Mouse (Mus musculus): ENCODE data around the gene Sept9.

Sept9 gene

DNA sequence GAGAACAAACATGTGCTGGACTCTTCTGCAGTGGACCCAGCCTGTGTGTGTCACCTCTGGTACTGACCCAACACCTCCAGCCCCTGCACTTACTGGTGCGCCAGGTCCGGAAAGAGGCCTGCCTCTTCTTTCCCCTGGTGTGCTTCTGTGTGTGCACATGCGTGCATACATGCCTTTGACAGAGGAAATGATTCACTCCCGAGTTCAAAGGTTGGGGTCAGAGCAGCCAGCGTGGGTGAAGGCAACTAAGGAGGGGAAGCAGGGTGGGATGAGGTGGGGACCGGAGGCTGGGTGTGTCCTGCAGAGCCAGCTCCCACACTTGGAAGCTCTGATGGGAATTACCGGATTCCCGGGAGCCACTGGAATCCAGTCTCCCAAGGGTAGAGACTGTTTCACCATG, 46.8 kb downstream of the Sept9 start:
- no peak for DNase-seq (ENCODE audit: low spot score in 2 of 2)

DNA sequence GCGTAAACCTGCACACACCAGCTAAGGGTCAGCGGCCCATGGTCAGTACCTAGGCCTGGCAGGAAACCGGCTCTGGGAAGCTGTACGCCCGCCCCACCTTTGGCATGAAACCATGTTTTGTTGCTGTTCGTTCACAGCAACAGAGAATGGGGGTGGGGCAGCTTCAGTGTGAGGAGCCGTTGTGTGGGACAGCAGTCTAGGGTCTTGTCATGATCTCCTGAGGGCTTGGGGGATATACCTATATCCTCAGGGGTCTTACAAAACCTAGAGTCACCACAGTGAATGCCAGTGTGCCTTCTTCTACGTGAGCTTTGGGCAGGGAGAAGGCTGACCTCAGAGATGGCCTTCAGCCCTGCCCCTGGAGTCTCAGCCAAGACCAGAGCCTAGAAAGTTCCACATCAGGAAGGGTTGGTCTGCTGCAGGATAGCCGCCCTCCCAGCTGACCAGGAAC, 47.5 kb downstream of the Sept9 start:
- no peak for DNase-seq (ENCODE audit: low spot score in 2 of 2)

DNA sequence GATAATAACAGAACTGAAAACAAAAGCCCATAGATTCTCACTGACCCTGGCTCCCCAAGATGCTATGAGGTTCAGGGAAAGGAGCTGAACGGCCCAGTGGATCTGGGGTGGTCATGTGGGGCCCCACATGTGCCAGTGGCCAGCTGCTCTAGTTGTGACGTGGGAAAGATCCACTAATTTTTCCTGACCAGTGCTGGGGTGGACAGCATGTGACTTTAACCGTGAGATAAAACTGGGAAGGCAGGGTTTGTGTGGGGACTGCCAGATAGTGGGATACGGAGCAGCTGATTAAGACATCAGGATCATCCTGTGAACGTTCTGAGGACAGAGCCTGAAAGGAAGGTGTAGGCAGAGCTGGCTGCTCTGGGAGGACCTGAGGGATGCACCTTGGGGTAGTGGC, 48.1 kb downstream of the Sept9 start:
- DNase-seq (ENCODE audit: low spot score in 2 of 2) = no peak

DNA sequence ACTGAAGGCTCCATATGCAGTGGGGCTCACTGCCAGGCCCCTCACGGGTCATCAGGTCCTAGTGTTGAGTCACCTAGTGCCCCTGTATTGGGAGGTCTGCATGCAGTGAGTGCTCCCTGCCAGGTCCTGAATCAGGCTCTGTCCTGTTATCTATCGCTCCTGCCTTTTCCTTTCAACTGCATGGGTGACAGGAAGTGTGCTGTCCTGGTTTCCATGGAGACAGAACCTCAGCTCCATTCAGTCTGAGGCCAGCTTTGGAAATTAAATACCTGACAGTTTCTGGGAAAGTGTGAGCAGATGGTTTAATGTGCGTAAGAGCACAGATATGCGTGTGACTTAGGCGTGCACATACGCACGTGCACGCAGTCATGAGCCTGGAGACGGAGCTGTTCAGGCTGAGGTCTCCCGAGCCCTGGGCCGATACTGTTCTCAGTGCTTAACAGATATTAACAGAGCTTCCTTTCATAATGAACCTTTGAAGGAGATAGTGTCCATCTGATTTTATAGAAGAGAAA, 49.3 kb downstream of the Sept9 start:
- no peak for DNase-seq (ENCODE audit: low spot score in 2 of 2)

DNA sequence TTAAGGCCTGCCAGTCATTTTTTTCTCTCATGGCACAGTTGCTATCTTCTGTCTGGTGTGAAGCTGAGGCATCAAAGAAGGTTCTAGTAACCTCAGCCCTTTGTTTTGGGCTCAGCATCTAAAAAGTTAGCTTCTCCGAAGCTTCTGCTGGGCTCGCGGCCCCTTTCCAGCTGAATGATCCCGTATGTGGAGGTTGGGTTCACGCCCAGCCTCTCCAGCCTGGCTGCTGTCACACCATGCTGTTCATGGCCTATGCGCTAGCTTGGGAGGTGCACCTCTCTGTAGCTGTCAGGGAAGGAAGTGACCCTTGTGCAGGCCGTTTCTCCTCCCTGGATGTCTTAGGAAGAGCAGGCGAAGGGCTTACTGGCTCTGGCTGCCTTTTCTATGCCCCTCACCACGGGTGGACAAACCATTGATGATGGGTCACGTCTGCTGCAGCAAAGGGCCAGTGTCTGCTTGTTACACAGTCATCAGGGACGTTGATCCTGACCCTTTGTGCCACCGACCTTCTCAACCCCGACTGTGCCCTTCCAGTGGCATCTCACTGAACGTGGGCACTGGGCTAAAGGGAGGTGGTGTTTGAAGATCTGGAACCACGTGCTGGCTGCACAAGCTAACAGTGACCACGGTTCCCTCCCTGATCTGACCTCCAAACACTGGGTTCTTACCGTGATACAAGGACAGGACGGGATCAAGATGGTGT, 50.0 kb downstream of the Sept9 start:
- DNase-seq (ENCODE audit: low spot score in 2 of 2) = no peak

DNA sequence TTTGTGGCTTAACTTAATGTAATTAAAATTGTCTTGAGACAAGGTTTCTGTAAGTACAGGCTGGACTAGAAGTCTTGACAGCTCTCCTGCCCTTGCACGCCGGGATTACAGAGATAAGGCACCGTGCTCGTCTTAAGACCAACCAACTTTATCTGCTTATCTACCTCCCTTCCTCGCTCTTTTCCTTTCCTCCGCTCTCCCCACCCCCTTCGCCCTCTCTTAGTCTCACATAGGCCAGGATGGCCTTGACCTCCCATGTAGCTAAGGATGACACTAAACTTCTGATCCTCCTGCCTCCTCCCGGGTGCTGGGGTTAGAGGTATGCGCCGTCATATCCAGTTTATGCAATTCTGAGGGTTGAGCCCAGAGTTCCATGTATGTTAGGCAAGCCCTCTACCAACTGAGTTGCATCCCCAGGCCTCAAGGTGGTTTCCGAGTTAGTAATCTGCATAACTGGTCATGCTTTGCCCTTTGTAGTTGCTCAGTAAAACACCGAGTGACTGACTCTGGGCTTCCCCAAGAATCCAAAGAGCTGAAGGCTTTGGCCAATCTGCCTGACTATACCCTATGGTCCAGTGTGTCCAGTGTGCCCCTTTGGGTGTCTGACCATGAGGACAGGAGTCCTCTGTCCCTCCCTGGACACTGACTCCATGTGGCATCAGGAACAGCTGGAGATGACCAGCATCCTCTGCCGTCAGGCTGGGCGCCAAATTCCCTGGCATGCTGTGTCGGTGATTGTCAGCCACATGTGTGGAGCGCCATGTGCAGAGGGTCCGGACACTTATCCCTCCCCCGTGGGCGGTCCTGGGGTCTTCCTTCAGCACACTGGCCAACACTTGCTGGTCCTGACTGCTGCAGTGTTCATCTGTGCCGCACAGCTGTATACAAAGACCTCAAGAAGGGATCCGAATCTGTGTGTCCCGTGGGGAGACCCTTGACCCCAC, 50.8 kb downstream of the Sept9 start:
- no peak for DNase-seq (ENCODE audit: low spot score in 2 of 2)

DNA sequence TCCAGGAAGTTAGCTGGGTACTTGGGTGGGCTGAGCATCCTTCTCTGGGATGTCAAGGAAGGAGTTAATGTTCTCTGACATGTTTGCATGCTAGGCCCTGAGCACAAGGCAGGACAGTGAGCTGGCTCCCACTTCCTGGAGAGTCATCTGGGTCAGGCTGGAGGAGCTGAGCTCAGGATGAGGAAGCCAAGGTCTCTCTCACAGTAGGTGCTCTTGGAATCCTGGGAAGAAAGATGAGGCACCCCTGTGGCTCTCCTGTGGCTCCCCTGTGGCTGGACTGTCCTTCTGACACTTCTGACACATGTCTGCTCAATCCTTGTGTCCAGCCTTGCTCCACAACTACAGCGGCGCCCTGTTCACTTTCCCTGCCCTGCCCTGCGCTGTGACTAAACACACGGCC, 52.3 kb downstream of the Sept9 start:
- DNase-seq (ENCODE audit: low spot score in 2 of 2) = no peak

DNA sequence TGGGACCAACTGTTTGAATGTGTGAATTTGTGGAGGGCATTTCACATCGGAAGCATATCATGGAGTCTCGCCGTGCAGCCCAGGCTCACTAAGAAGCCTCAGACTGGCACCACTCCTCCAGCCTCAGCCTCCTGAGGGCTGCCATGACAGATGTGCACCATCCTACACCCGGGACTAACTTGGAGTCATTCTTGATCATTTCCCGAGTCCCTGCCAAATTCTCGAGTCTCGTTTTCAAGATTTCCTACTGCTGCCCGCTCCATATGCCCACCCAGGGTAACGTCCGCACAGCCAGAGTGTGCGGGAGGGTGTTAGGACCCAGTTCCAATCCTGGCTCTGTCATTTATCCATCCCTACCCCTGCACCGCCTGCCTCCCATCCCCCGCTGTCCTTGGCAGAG, 53.4 kb downstream of the Sept9 start:
- no peak for DNase-seq (ENCODE audit: low spot score in 2 of 2)

DNA sequence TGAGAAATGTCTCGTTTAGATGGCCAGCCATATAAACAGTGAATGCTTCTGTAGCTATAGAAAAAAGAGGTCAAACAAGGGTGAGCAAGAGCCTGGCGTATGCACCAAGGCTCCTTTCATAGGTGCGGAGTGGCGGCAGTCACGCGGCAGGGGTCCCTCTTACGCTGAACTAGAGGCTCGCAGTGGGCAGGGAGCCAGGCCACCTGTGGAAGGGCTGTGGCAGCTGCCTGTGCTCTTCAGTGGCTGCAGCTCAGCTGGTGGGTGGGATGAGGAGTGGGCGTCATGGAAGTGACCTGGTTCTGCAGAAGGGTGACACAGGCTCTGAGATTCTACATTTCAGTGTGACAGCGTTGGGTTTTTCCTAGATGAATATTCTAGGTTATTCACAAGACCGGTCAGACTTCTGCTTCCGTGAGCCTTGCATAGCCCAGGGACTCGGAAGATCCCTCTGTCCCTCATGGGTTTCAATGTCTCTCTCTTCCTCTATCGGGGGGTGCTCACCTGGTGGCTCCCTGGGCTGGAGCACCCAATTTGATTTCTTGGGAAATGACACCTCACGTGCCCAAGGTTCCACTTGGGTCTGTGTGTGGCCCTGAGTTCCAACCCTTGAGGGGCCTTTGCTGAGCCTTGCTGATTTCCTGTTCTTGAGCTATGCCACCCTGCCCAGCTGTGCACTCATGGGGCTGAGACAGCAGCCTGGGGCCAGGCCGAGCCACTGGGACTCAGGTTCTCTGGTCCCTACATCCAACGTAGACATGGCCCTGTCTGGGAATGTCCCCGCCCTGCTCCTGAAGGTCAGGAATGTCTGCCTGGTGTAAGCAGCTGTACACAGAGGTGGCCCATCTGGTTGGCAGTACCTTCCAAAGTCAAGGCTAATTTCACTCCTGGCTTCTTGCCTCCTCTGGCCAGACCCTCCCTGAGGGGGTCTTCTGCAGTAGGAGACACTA, 55.0 kb downstream of the Sept9 start:
- DNase-seq (ENCODE audit: low spot score in 2 of 2) = no peak

DNA sequence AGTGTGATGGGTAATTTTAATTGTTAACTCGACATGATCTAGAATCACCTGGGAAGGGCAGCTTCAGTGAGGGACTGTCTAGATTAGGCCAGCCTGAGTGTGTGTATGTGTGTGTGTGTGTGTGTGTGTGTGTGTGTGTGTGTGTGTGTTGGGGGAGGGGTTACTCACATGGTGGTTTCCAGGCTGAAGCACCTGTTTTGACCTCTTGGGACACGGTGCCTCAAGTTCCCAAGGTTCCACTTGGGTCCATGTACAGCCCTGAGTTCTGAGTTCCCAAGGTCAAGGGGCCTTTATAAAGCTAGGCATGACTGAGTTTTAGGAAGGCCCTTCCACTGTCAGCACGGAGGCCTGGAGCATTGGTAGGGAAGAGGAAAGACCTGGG, 55.6 kb downstream of the Sept9 start:
- DNase-seq (ENCODE audit: low spot score in 2 of 2) = no peak

DNA sequence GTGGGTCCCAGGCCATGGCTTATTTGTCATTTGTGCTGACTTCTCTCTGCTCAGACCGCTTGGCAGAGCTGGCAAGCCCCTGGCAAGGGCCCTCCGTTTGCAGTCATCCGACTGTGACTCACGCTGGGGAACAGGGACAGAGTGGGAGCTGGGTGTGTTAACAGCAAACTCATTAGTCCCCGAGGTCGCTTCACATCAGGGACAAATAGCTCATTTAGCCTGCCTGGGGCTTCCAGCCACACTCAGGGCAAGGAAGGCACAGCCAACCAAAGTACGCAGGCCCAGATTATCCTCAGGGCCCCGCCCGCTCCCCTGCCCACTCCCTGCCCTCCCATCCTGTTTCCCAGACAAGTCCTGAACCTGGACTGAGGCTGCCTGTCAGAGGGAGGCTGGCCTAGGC, 56.6 kb downstream of the Sept9 start:
- no peak for DNase-seq (ENCODE audit: low spot score in 2 of 2)

DNA sequence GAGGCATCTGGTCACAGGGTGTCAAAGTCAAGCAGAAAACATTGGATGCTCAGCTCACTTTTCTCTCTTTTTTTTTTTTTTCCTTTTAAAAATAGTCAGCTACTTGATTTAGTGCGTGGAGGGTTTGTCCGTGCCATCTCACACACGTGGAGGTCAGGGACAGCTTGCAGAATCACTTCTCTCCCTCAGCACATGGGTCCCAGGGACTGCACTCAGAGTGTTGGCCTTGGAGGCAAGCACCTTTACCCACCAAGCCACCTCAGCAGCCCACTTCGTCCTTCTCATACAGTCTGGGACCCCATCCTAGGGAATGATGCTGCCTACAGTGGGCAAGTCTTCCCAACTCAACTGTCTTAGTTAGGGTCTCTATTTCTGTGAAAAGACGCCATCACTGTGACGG, 57.4 kb downstream of the Sept9 start:
- DNase-seq (ENCODE audit: low spot score in 2 of 2) = no peak

DNA sequence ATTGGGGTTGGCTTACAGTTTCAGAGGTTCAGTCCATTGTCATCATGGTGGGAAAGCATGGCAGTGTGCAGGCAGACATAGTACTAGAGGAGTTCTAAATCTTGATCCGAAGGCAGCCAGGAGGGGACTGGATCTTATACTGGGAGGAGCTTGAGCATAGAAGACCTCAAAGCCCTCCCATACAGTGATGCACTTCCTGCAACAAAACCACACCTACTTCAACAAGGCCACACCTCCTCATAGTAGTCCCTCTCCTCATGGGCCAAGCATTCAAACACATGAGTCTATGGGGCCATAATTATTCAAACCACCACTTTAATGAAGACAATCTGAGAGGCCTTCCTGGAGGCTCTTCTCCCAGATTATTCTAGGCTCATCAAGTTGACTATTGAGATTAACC, 57.8 kb downstream of the Sept9 start:
- DNase-seq (ENCODE audit: low spot score in 2 of 2) = no peak

DNA sequence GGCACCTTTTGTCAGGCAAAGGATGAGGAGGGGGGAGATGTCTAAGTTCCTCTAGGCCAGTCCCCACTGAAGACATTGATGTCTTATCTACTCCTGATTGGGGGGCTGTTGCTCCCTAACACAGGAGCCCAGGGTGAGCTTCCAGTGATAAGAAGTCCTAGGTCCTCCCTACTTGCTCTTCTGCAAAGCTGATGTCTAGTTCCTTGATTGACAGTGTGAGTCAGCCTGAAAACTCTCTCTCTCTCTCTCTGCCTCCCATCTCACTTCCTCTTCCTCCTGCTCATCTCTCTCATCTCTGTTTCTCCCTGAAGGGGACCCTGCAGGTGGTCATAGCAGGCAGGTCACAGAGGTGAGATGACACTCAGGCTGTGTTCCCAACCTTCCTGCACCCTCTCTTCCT, 58.4 kb downstream of the Sept9 start:
- DNase-seq (ENCODE audit: low spot score in 2 of 2) = no peak

DNA sequence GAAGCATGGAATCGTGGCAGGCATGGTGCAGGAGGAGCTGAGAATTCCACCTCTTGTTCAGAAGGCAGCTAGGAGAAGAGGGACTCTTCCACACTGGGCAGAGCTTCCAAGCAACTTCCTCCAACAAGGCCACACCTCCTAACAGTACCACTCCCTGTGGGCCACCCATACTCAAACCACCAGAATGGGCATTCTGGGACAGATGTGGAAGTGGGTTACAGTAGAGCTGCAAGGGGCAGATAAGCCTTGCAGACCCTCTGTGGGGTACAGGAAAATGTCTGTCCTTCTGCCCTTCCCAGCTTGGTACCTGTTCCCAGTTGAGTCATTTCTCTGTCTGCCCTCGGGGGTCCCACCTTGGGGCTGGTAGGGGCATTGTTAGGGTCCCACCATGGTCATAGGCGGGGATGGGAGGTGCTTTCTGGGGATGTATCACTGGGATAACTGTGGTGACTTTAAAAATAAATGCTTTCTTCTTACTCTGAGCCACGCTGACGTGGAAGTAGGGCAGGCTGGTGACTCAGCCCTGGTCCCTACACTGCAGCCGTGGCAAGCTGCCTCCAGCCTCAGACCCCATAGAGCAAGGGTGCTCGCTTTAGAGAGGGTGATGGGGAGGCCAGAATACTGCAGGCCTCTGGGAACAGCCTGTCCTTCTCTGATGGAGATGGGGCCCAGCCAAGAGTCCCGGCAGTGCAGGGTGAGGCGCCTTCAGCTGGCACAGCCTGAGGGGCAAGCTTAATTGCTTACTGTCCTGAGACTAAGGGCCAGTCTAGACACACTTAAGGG, 59.9 kb downstream of the Sept9 start:
- DNase-seq (ENCODE audit: low spot score in 2 of 2) = no peak

DNA sequence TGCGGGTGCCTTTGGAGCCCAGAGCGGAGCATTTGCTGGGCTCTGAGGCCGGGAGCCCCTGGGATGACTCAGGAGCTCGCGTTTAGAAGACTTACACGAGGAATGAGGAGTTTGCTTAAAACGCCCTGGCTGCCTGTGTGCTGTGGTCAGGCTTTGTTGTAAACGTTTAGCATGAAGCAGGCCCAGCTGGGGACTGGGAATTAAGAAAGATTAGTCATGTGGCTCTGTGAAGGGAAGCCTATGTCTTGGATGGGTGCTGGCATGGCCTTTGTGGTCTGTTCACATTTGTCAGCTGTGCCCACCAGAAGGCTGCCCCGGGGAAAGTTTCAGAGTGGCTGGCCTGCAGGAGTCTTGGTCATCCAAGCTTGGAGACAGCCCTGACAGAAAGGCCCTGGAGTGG, 61.2 kb downstream of the Sept9 start:
- no peak for DNase-seq (ENCODE audit: low spot score in 2 of 2)

DNA sequence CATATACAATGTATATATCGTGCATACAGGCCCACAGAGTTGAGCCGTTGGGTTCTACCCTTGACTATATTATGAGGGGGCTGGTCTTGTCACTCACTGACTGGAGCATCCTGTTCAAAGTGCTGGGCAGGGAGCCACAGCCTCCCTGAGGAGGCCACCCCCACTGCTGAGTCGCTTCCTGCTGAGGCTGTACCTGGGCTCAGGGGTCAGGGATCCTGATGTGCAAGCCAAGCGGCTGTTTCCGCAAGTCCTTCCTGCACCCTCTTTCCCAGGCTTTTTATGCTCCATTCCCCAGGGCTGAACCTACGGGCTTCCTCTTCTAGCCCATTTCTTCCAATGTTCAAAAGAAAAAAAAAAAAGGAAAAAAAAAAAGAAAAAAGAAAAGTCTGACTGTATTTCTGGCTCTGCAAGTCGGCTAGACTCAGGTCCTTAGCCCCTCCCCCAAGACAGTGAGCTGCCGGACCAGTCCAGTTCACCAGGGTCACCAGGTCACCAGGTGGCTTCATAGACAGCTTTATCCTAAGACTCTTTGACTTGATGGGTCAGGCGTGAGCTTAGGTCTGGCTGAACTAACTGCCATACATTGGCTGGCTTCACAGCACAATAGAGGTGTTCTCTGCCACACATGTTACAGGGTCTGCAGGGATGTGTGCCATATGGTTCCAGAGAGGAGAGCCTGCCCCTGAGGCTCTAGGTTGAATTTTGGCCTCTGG, 63.8 kb downstream of the Sept9 start:
- no peak for DNase-seq (ENCODE audit: low spot score in 2 of 2)

DNA sequence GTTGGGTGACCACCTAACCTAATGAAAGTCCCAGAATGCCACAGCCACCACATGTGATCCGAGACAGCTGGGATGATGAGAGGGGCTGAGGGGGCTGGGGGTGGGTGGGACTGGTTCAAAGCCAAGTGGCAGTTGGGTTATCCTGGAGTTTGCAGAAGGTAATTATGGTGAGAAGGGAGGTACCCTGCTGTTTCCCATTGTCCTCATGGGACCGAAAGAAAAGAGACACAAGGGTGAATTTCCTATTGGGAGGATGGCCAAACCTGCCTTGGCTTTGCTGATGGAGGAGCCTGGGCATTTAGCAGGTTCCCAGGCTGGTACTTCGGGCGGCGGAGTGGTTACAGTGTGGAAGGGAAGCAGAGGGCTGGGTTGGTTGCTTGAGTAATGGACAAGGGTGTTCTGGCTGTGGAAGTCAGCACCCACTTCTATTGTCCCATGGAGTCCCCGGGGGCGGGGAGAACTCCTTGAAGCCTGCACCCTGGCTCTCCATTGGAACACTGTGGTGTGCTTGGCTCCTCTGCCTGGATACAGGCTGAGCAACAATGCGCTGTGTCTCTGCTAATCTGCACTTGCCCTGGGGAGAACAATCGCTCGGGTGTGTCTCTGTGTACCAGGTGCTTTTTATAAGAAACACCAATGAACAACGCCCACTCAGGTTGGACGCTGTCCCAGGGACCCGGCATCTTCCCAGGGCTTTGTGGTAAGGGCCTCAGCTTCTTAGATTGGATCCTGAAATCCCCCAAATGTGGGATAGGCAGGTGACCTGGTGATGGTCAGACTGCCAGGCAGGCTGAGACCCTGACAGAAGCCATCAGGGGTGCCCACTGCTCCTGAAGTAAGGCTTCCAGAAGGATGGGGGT, 64.9 kb downstream of the Sept9 start:
- DNase-seq (ENCODE audit: low spot score in 2 of 2) = no peak

DNA sequence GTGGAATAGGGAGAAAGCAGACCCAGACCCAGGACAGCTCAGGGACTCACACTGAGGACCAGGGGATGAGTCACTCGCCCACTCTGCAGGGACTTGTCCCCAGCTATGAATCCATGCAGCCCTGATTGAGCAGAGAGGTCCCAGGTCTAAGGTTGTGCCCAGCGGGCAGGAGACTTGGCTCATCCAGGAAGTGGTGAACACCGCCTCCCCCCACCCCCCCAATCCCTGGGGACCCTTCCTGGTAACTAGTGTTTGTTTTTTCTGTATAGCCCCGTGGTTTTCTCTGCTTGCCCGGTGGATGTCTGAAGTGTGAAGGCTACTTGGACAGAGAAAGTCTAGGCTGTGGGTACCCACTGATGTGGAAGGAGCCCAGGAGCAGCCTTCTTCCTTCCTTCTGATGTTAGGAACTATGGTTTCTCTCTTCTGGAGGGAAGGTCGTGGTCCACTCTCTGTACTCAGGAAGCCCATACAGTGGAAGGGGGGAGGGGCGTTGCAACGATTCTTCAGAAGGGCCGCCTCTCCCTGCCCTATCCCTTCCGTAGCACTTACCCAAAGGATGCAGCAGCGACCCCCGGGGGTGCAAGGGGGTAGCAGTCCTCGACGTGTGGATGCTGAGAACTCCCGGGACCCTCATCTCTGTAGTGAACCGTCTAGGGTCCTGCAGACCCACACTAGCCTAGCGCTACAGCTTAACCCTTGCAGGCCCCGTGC, 66.0 kb downstream of the Sept9 start:
- DNase-seq (ENCODE audit: low spot score in 2 of 2) = no peak

Data from urinary bladder, adult 18-20 months (tissue).